In genomic region chr12:85121806-85122459, GRCm38 (mm10) we compare ENCODE assay signal across 23 mouse cellular contexts. TPM values are rescaled to one million over a fixed set of nuclear protein-coding genes. Genes with fewer than 3 reads are reported as not detected.
DNase-seq lines count a peak whose midpoint lies in the region; ATAC-seq and TF ChIP-seq lines count a peak whose summit lies in the region.
"Had no signal": no experiment of that assay in that cellular context is flagged by ENCODE, and none has a peak within 500 bp of the region (broad histone marks: within the 10 kb centered on the region; RNA-seq: fewer than 3 reads in every experiment).

No protein-coding gene starts in this region.

- H3K4me1 ChIP-seq in hindbrain, embryonic 14.5 days (replicated peaks; ENCODE audit: control insufficient read depth, insufficient read depth, low read length), result no peaks in the 10 kb centered on the region
- H3K4me1 ChIP-seq in cerebellum, adult 2 months (ENCODE audit: control insufficient read depth, insufficient read depth, low read length), result no peaks in the 10 kb centered on the region; the same call in 1 of the 2 replicates
- H3K4me1 ChIP-seq: embryonic facial prominence, embryonic 12.5 days; heart, embryonic 10.5 days; limb, embryonic 15.5 days; midbrain, embryonic 15.5 days had no signal

- no peak for ATAC-seq in hindbrain, embryonic 14.5 days (ENCODE audit: low FRiP score)
- ATAC-seq: intestine, postnatal 0 days; midbrain, embryonic 15.5 days had no signal

- H3K4me3 ChIP-seq in myocyte, result no peak overlapping the region
- no peak overlapping the region for H3K4me3 ChIP-seq in hindbrain, embryonic 14.5 days (replicated peaks; ENCODE audit: low read length)
- no peak overlapping the region for H3K4me3 ChIP-seq in cerebellum, adult 2 months (replicated peaks; ENCODE audit: insufficient read depth, low read depth, low read length)
- H3K4me3 ChIP-seq: embryonic facial prominence, embryonic 12.5 days; heart, embryonic 10.5 days; limb, embryonic 15.5 days; liver, embryonic 15.5 days; midbrain, embryonic 15.5 days had no signal

- intact Hi-C loops in heart, postnatal 14 days (cut with DNase I), result no loop called here

- no peak overlapping the region for H3ac ChIP-seq in myocyte (ENCODE audit: control insufficient read depth, insufficient read length)

- H3K79me2 ChIP-seq in myocyte (ENCODE audit: control insufficient read depth, insufficient read depth), result peaks cover 29% of the 10 kb centered on the region

- H3K9ac ChIP-seq in hindbrain, embryonic 14.5 days, result no peak overlapping the region
- H3K9ac ChIP-seq: embryonic facial prominence, embryonic 12.5 days; limb, embryonic 15.5 days; liver, embryonic 15.5 days; midbrain, embryonic 15.5 days had no signal

- no peak overlapping the region for H3K27ac ChIP-seq in hindbrain, embryonic 14.5 days
- H3K27ac ChIP-seq in cerebellum, adult 2 months (ENCODE audit: insufficient read depth, low read length), result no peak overlapping the region
- H3K27ac ChIP-seq: embryonic facial prominence, embryonic 12.5 days; heart, embryonic 10.5 days; limb, embryonic 15.5 days; liver, embryonic 15.5 days; midbrain, embryonic 15.5 days; stomach, postnatal 0 days had no signal

- H3K36me3 ChIP-seq in myocyte (ENCODE audit: control insufficient read depth, insufficient read depth), result peaks cover 65% of the 10 kb centered on the region
- H3K36me3 ChIP-seq in hindbrain, embryonic 14.5 days (replicated peaks; ENCODE audit: control insufficient read depth, insufficient read depth), result peaks cover 91% of the 10 kb centered on the region

- H3K27me3 ChIP-seq in myocyte (ENCODE audit: control insufficient read depth, insufficient read depth, insufficient read length), result no peaks in the 10 kb centered on the region
- no peaks in the 10 kb centered on the region for H3K27me3 ChIP-seq in hindbrain, embryonic 14.5 days (ENCODE audit: control insufficient read depth, insufficient read depth, low read length)
- no peaks in the 10 kb centered on the region for H3K27me3 ChIP-seq in cerebellum, adult 2 months (ENCODE audit: control insufficient read depth, insufficient read depth, low read length)
- H3K27me3 ChIP-seq: embryonic facial prominence, embryonic 12.5 days; limb, embryonic 15.5 days; liver, embryonic 15.5 days; midbrain, embryonic 15.5 days had no signal

- peak; percentile 70 for DNase-seq in heart, adult 11 months
- no peak for DNase-seq in heart, postnatal 14 days
- peak; percentile 55 for DNase-seq in Muller cell, postnatal 12 days (ENCODE audit: inconsistent ontology term)
- DNase-seq in thymus, postnatal 25 days, result peak; percentile 72
- DNase-seq in hindbrain, embryonic 14.5 days (ENCODE audit: low spot score), result no peak
- DNase-seq in cerebellum, adult 2 months, result no peak
- no peak for DNase-seq in yolk sac, embryonic 10.5 days (ENCODE audit: low spot score)
- DNase-seq: adrenal gland, postnatal 25 days; B cell, adult 2 months; cerebellum, adult 11-12 months; cerebellum, postnatal 14 days; kidney, postnatal 36 days; layer of hippocampus, postnatal 36 days had no signal

- H3K4me2 ChIP-seq in myocyte (ENCODE audit: low read depth), result peak overlapping the region; percentile 43
- H3K4me2 ChIP-seq in hindbrain, embryonic 14.5 days (replicated peaks), result no peak overlapping the region
- H3K4me2 ChIP-seq: embryonic facial prominence, embryonic 12.5 days; limb, embryonic 15.5 days; liver, embryonic 15.5 days; midbrain, embryonic 15.5 days had no signal

- TF ChIP-seq POLR2A in myocyte (IDR thresholded peaks at IDR 0.05; ENCODE audit: insufficient read length, low read depth), result no peak
- TF ChIP-seq POLR2A in cerebellum, adult 2 months (IDR thresholded peaks at IDR 0.05; ENCODE audit: borderline replicate concordance, insufficient read depth, low read length), result no peak

- 88% methylated on average over 9 of the region's 9 CpGs for WGBS in hindbrain, embryonic 14.5 days
- 51% methylated on average over 9 of the region's 9 CpGs for WGBS in cerebellum, adult 2 months

- no peaks in the 10 kb centered on the region for H3K9me3 ChIP-seq in hindbrain, embryonic 14.5 days (ENCODE audit: control insufficient read depth, low read length)
- H3K9me3 ChIP-seq: embryonic facial prominence, embryonic 12.5 days; heart, embryonic 10.5 days; limb, embryonic 15.5 days; liver, embryonic 15.5 days; midbrain, embryonic 15.5 days had no signal

- no peak for TF ChIP-seq CTCF in cerebellum, adult 2 months (IDR thresholded peaks at IDR 0.05; ENCODE audit: borderline replicate concordance, insufficient read depth, low read depth, low read length)

TF ChIP-seq in myocyte, 11 proteins besides CTCF, POLR2A, EP300 and RAD21:
- peak; percentile 93 to 98 (median 98) for TF ChIP-seq MYOG (IDR thresholded peaks at IDR 0.05; ENCODE audit: control insufficient read depth in 1 of 3, insufficient read depth in 1 of 3, insufficient read length in 2 of 3, low read depth in 2 of 3)
- peak; percentile 86 for TF ChIP-seq TCF3 (IDR thresholded peaks at IDR 0.05; ENCODE audit: insufficient read length, low read depth)
- peak; percentile 11 for TF ChIP-seq SRF (IDR thresholded peaks at IDR 0.05; ENCODE audit: control insufficient read depth, insufficient read length, low read depth)
- TF ChIP-seq POLR2AphosphoS2 (IDR thresholded peaks at IDR 0.05; ENCODE audit: insufficient read length, low read depth), result no peak
- TF ChIP-seq E2F4 (IDR thresholded peaks at IDR 0.05; ENCODE audit: insufficient read depth), result no peak
- TF ChIP-seq TCF12 (IDR thresholded peaks at IDR 0.05; ENCODE audit: insufficient read depth, poor library complexity, severe bottlenecking), result peak; percentile 96
- peak; percentile 81 to 94 (median 86) for TF ChIP-seq MYOD1 (IDR thresholded peaks at IDR 0.05; ENCODE audit: control insufficient read depth in 1 of 3, insufficient read length in 2 of 3, low read depth in 2 of 3)

RNA-seq across cellular contexts. Expression of gene Dlst, which starts 11.3 kb away (rescaled TPM):
- total RNA-seq in heart, postnatal 14 days (2021), result 100 to 1,000 TPM; 713 to 718 TPM
- polyA plus RNA-seq in myocyte (2012; fragmentation: generic; extraction: Trizol), result 219 TPM
- 101 and 114 TPM in 2 replicates for polyA plus RNA-seq in hindbrain, embryonic 14.5 days (2014; fragmentation: Nextera tagmentation; extraction: Ambion mirVana)
- 180 and 185 TPM in 2 replicates for polyA plus RNA-seq in cerebellum, adult 2 months (2012; rRNA removed)

RNA-seq across cellular contexts. Expression of gene Prox2, which starts 11.4 kb away (rescaled TPM):
- total RNA-seq in heart, postnatal 14 days (2021), result 1 to 10 TPM; 1.1 to 2.7 TPM
- polyA plus RNA-seq in myocyte (2012; fragmentation: generic; extraction: Trizol), result 1.9 TPM
- polyA plus RNA-seq in hindbrain, embryonic 14.5 days (2014; fragmentation: Nextera tagmentation; extraction: Ambion mirVana), result 1.9 TPM in 2 replicates
- polyA plus RNA-seq in cerebellum, adult 2 months (2012; rRNA removed), result 1.6 and 1.9 TPM in 2 replicates

RNA-seq across cellular contexts. Expression of gene Rps6kl1, which starts 29.1 kb away (rescaled TPM):
- 1 to 10 TPM; 4.3 to 4.8 TPM for total RNA-seq in heart, postnatal 14 days (2021)
- polyA plus RNA-seq in myocyte (2012; fragmentation: generic; extraction: Trizol), result 0.53 TPM
- 22.9 and 24.1 TPM in 2 replicates for polyA plus RNA-seq in hindbrain, embryonic 14.5 days (2014; fragmentation: Nextera tagmentation; extraction: Ambion mirVana)
- polyA plus RNA-seq in cerebellum, adult 2 months (2012; rRNA removed), result 35.2 and 36.5 TPM in 2 replicates
- total RNA-seq: hematopoietic stem cell, adult 5-6 weeks had no signal
- polyA plus RNA-seq: macrophage had no signal

RNA-seq across cellular contexts. Expression of gene Pgf, which starts 55.7 kb away (rescaled TPM):
- total RNA-seq in heart, postnatal 14 days (2021), result 1 to 10 TPM; 3.5 to 4.6 TPM
- polyA plus RNA-seq in myocyte (2012; fragmentation: generic; extraction: Trizol), result 41.9 TPM
- polyA plus RNA-seq in hindbrain, embryonic 14.5 days (2014; fragmentation: Nextera tagmentation; extraction: Ambion mirVana), result 7.9 and 8.3 TPM in 2 replicates
- 5.1 and 6.1 TPM in 2 replicates for polyA plus RNA-seq in cerebellum, adult 2 months (2012; rRNA removed)

Comparison
In these comparisons a context has a peak if more than half of its experiments do, and no peak if none do; other contexts are left out.
1. DNase-seq: peak in heart, adult 11 months (single experiment), Muller cell, postnatal 12 days (single experiment) and thymus, postnatal 25 days (single experiment); none in heart, postnatal 14 days (0 of 2), hindbrain, embryonic 14.5 days (single experiment), cerebellum, adult 2 months (0 of 2) and yolk sac, embryonic 10.5 days (single experiment).
2. RNA of gene Rps6kl1, which starts 29.1 kb away (polyA plus RNA-seq): 35.2 to 36.5 TPM in cerebellum, adult 2 months and 22.9 to 24.1 TPM in hindbrain, embryonic 14.5 days; 0.53 TPM in myocyte (single experiment); every median in the first group is over 10 times any median in the second.